Mouse (Mus musculus) embryonic fibroblast, embryonic 13.5 days (primary cell): ENCODE measurements around the gene Cstad. TPM values are rescaled to one million over a fixed set of nuclear protein-coding genes. Genes with fewer than 3 reads are reported as not detected.
A peak's percentile ranks its signal among the peaks of the same experiment; 100 is the strongest.

Source experiments
- H3K27ac ChIP-seq: 2 replicates; pipeline ENCODE4 v1.5.1; 2012; ENCODE audit warnings: low read length, control low read depth, inconsistent platforms; ENCODE audit not compliant: insufficient read depth
- H3K4me1 ChIP-seq: 2 replicates; pipeline ENCODE4 v1.6.1; 2011; ENCODE audit warnings: low read length; ENCODE audit not compliant: control insufficient read depth, insufficient read depth
- H3K4me3 ChIP-seq: 2 replicates; pipeline ENCODE4 v1.5.1; 2011; ENCODE audit warnings: mild to moderate bottlenecking, control low read depth, low read length; ENCODE audit not compliant: insufficient read depth
- CTCF ChIP-seq: IDR thresholded peaks from 2 replicates; pipeline ENCODE4 v1.5.1; 2011; ENCODE audit warnings: mild to moderate bottlenecking, control low read depth, low read length, moderate library complexity, borderline replicate concordance; ENCODE audit not compliant: insufficient read depth
- POLR2A ChIP-seq: IDR thresholded peaks from 2 replicates; pipeline ENCODE4 v1.6.1; 2011; ENCODE audit warnings: low read depth, mild to moderate bottlenecking, control low read depth, low read length, moderate library complexity
- polyA plus RNA-seq: library from polyadenylated mRNA; stranded (reverse); fragments of >200 nt; gene quantifications from 2 replicates; pipeline ENCODE4 v1.2.4, GENCODE M21; 2011; ENCODE audit warnings: low read depth; ENCODE audit not compliant: missing spikeins, insufficient read length

The Cstad gene
- polyA plus RNA-seq, 1 experiment = 2.8 TPM

- Histone ChIP-seq H3K4me1 (peaks cover 2% of the 10 kb centered on the region; the same call in 1 of the 2 replicates), H3K4me3 (no peak overlapping the region), H3K27ac (no peak overlapping the region)
- TF ChIP-seq POLR2A (no peak), CTCF (no peak)
Measured at GRCm38 (mm10) chr2:30642810-30643209, 48.0 kb downstream of the Cstad start.

- Histone ChIP-seq H3K4me3 (no peak overlapping the region), H3K4me1 (peaks cover 2% of the 10 kb centered on the region; the same call in 1 of the 2 replicates), H3K27ac (no peak overlapping the region)
- TF ChIP-seq POLR2A (no peak), CTCF (no peak)
Measured at GRCm38 (mm10) chr2:30643422-30643821, 48.6 kb downstream of the Cstad start.

GRCm38 (mm10) chr2:30646833-30647232, 52.0 kb downstream of the Cstad start:
- no peaks in the 10 kb centered on the region for H3K4me1 ChIP-seq
- TF ChIP-seq CTCF = no peak
- TF ChIP-seq POLR2A = no peak
- no peak overlapping the region for H3K27ac ChIP-seq
- H3K4me3 ChIP-seq = no peak overlapping the region

GRCm38 (mm10) chr2:30647303-30647881, 52.6 kb downstream of the Cstad start:
- TF ChIP-seq POLR2A (no peak), CTCF (no peak)
- no peak overlapping the region for H3K4me3 ChIP-seq
- H3K27ac ChIP-seq = no peak overlapping the region
- no peaks in the 10 kb centered on the region for H3K4me1 ChIP-seq

GRCm38 (mm10) chr2:30647882-30648494, 53.1 kb downstream of the Cstad start:
- H3K4me1 ChIP-seq = 0 out of 2 replicates have a peak, but pooled peaks cover 4% of the 10 kb centered on the region
- no peak overlapping the region for H3K4me3 ChIP-seq
- H3K27ac ChIP-seq = no peak overlapping the region
- TF ChIP-seq CTCF (no peak), POLR2A (no peak)

- Histone ChIP-seq H3K4me1 (0 out of 2 replicates have a peak, but pooled peaks cover 4% of the 10 kb centered on the region), H3K4me3 (no peak overlapping the region), H3K27ac (no peak overlapping the region)
- TF ChIP-seq POLR2A (no peak), CTCF (no peak)
Measured at GRCm38 (mm10) chr2:30650249-30650648, 55.4 kb downstream of the Cstad start.

GRCm38 (mm10) chr2:30651831-30652230, 57.0 kb downstream of the Cstad start:
- TF ChIP-seq CTCF (no peak), POLR2A (no peak)
- 0 out of 2 replicates have a peak, but pooled peaks cover 4% of the 10 kb centered on the region for H3K4me1 ChIP-seq
- 0 out of 2 replicates have a peak overlapping the region, but pooled peaks have one; percentile 7 for H3K27ac ChIP-seq
- no peak overlapping the region for H3K4me3 ChIP-seq

GRCm38 (mm10) chr2:30652581-30653037, 57.8 kb downstream of the Cstad start:
- no peak overlapping the region for H3K4me3 ChIP-seq
- H3K27ac ChIP-seq = peak overlapping the region; percentile 21
- H3K4me1 ChIP-seq = 0 out of 2 replicates have a peak, but pooled peaks cover 4% of the 10 kb centered on the region
- TF ChIP-seq CTCF (no peak), POLR2A (no peak)

GRCm38 (mm10) chr2:30653046-30653445, 58.2 kb downstream of the Cstad start:
- Histone ChIP-seq H3K4me3 (no peak overlapping the region), H3K27ac (peak overlapping the region; percentile 21), H3K4me1 (peaks cover 8% of the 10 kb centered on the region; the same call in 1 of the 2 replicates)
- no peak for TF ChIP-seq POLR2A
- TF ChIP-seq CTCF = no peak

GRCm38 (mm10) chr2:30654158-30654557, 59.3 kb downstream of the Cstad start:
- peaks cover 13% of the 10 kb centered on the region; the same call in 1 of the 2 replicates for H3K4me1 ChIP-seq
- no peak overlapping the region for H3K4me3 ChIP-seq
- H3K27ac ChIP-seq = no peak overlapping the region
- TF ChIP-seq CTCF (no peak), POLR2A (no peak)
